Mouse (Mus musculus) neutrophil, adult 5-6 weeks (primary cell): ENCODE results near the gene Ppp6c. TPM values are rescaled to one million over a fixed set of nuclear protein-coding genes. Genes with fewer than 3 reads are reported as not detected.

ENCODE experiments used
- ATAC-seq: fragments of 151-379, 151-347 bp; 2 replicates; pipeline ENCODE4 v1.8.0; 2017; ENCODE audit warnings: mild to moderate bottlenecking, moderate TSS enrichment; ENCODE audit not compliant: insufficient number of reproducible peaks, poor library complexity, low FRiP score, severe bottlenecking; ENCODE audit errors: extremely low read depth
- total RNA-seq: library from RNA; stranded (forward); fragments of 200-1000 nt; gene quantifications from 2 replicates; pipeline ENCODE4 v1.2.3, GENCODE M21; 2017

Gene Ppp6c
- total RNA-seq, 1 experiment from 2014 or later = 46.8 TPM

DNA sequence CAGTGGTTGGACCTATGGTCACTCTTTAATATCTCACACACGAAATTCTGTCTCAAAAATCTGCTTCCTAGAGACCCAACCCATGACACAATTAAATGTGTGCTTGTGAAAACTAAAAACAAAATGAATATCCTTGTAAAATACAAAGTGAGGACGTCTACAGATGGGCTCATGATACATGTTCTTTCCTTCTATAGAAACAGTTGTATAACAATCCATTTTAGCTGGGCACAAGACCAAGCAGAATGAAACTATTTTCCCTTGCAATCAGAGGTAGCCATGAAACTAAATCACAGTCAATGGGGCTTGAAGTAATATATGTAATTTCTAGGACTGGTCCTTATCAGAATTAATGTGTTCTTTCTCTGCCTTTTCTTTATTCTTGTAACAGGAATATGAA is 75.3 kb downstream of the Ppp6c start:
- no peak for ATAC-seq

DNA sequence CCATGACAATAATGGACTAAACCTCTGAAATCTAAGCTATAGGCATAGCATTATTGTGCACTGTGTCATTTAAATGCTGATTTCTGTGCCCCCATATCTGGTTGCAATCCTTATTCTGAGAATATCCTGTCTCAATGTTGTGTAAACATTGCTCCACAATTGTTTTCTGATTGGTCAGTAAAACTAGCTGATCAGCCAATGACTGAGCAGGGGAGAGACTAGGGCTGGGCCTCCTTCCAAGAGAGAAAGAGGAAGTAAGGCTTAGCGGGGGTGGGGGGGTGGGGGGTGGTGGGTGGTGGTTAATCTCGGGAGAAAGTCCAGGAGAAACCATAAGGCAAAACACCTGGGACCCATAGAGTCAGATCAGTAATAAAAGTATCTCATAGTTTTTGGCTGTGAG is 78.2 kb downstream of the Ppp6c start:
- ATAC-seq = no peak

DNA sequence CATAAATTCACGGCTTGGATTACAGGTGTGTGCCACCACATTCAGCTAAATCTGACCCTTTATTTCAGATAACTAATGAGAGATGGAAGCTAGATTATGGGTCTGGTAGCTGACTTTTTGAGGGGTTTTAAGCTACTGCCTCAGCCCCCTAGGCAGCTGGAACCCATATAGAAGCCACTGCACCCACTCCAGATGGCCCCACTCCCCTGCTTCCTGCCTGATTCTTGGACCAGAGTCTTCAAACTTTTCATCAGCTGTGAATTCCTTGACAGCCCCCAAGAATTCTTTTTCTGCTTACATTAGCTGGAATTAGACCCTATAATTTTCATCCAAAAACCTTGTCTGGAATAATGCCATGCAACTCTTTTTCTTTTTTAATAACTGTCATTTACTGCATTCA is 79.8 kb downstream of the Ppp6c start:
- no peak for ATAC-seq

Other genes starting within 250 kb of the Ppp6c start
- 0.61 and 1.4 TPM in 2 replicates for gene Wdr38, start 229.0 kb downstream of the Ppp6c start, total RNA-seq
- 126 and 127 TPM in 2 replicates for gene Arpc5l, start 221.1 kb downstream of the Ppp6c start, total RNA-seq
- gene Rpl35, start 220.8 kb downstream of the Ppp6c start, total RNA-seq = 472 and 557 TPM in 2 replicates
- 41.7 and 42.6 TPM in 2 replicates for gene Golga1, start 160.9 kb downstream of the Ppp6c start, total RNA-seq
- gene Scai, start 35.7 kb downstream of the Ppp6c start, total RNA-seq = 26.6 and 26.9 TPM in 2 replicates